Mouse (Mus musculus) layer of hippocampus, adult 2 months (tissue): ENCODE results near the gene Sh2d1b2. TPM values are rescaled to one million over a fixed set of nuclear protein-coding genes. Genes with fewer than 3 reads are reported as not detected.
A peak's percentile ranks its signal among the peaks of the same experiment; 100 is the strongest.

Source experiments
- DNase-seq, 2 experiments: peaks; one replicate each; pipeline ENCODE4 v3.0.0; 2022; ENCODE audit warnings: low spot score in 2 of 2
- H3K27ac ChIP-seq: fragments of 200-600 bp; 2 replicates; pipeline ENCODE4 v1.8.1; 2022
- H3K4me3 ChIP-seq: fragments of 200-600 bp; 2 replicates; pipeline ENCODE4 v1.8.1; 2022; ENCODE audit warnings: mild to moderate bottlenecking
- CTCF ChIP-seq: fragments of 200-600 bp; conservative IDR thresholded peaks from 2 replicates; pipeline ENCODE4 v1.8.1; 2022; ENCODE audit warnings: antibody characterized with exemption, mild to moderate bottlenecking, moderate library complexity
- total RNA-seq, 2 experiments: library from RNA; stranded (reverse); gene quantifications; 2 replicates each; pipeline ENCODE4 v1.2.3; 2021

Sh2d1b2 gene
- total RNA-seq, 2 experiments from 2014 or later, result not detected

GRCm38 (mm10) chr1:170218091-170218884 is 14.3 kb upstream of the Sh2d1b2 start:
- peak; percentile 72 for TF ChIP-seq CTCF

GRCm38 (mm10) chr1:170220351-170220750 is 12.2 kb upstream of the Sh2d1b2 start:
- no peak overlapping the region for H3K4me3 ChIP-seq
- TF ChIP-seq CTCF, result no peak
- DNase-seq, result no peak
- no peak overlapping the region for H3K27ac ChIP-seq

More at GRCm38 (mm10) chr1:170218091-170218884, 14.3 kb upstream of the Sh2d1b2 start:
- peak in 1 of 2 experiments; percentile 55 for DNase-seq
- Histone ChIP-seq H3K27ac (peak overlapping the region; percentile 61), H3K4me3 (no peak overlapping the region)

- no peak overlapping the region for H3K4me3 ChIP-seq
- no peak for TF ChIP-seq CTCF
- no peak for DNase-seq
- no peak overlapping the region for H3K27ac ChIP-seq
These were observed 9.3 kb upstream of the Sh2d1b2 start for GRCm38 (mm10) chr1:170223276-170223675.

GRCm38 (mm10) chr1:170245016-170245415 is 12.5 kb downstream of the Sh2d1b2 start:
- Histone ChIP-seq H3K27ac (no peak overlapping the region), H3K4me3 (no peak overlapping the region)
- peak in 1 of 2 experiments; percentile 21 for DNase-seq
- no peak for TF ChIP-seq CTCF

- Histone ChIP-seq H3K27ac (peak overlapping the region; percentile 89), H3K4me3 (peak overlapping the region; percentile 78)
- DNase-seq, result no peak
- TF ChIP-seq CTCF, result no peak
These were observed 22.5 kb downstream of the Sh2d1b2 start for GRCm38 (mm10) chr1:170254893-170255559.

GRCm38 (mm10) chr1:170255560-170255910 is 23.0 kb downstream of the Sh2d1b2 start:
- peak; percentile 88 to 93 for DNase-seq
- Histone ChIP-seq H3K27ac (peak overlapping the region; percentile 89), H3K4me3 (peak overlapping the region; percentile 78)
- 0 out of 2 replicates have a peak, but pooled peaks have one; percentile 11 for TF ChIP-seq CTCF

- Histone ChIP-seq H3K27ac (no peak overlapping the region), H3K4me3 (no peak overlapping the region)
- DNase-seq, result no peak
- no peak for TF ChIP-seq CTCF
These were observed 37.7 kb downstream of the Sh2d1b2 start for GRCm38 (mm10) chr1:170270281-170270680.

GRCm38 (mm10) chr1:170270696-170271095 is 38.1 kb downstream of the Sh2d1b2 start:
- no peak for DNase-seq
- Histone ChIP-seq H3K4me3 (no peak overlapping the region), H3K27ac (no peak overlapping the region)
- no peak for TF ChIP-seq CTCF

GRCm38 (mm10) chr1:170273252-170273651 is 40.7 kb downstream of the Sh2d1b2 start:
- H3K4me3 ChIP-seq, result no peak overlapping the region
- no peak for DNase-seq
- no peak for TF ChIP-seq CTCF
- no peak overlapping the region for H3K27ac ChIP-seq

GRCm38 (mm10) chr1:170277016-170277415 is 44.5 kb downstream of the Sh2d1b2 start, which contains the start of gene Sh2d1b1:
Gene Sh2d1b1 (plus strand): TSS chr1:170277320.
- no peak within 1 kb of the TSS for H3K4me3 ChIP-seq
- TF ChIP-seq CTCF, result no peak
- DNase-seq, result no peak
- H3K27ac ChIP-seq, result no peak within 1 kb of the TSS

- H3K27ac ChIP-seq, result no peak overlapping the region
- DNase-seq, result no peak
- H3K4me3 ChIP-seq, result no peak overlapping the region
- TF ChIP-seq CTCF, result no peak
These were observed 50.0 kb downstream of the Sh2d1b2 start for GRCm38 (mm10) chr1:170282415-170283129.

GRCm38 (mm10) chr1:170292239-170292951 is 59.8 kb downstream of the Sh2d1b2 start:
- peak; percentile 70 to 72 for DNase-seq
- TF ChIP-seq CTCF, result peak; percentile 96

More at GRCm38 (mm10) chr1:170292239-170292951, 59.8 kb downstream of the Sh2d1b2 start:
- Histone ChIP-seq H3K27ac (peak overlapping the region; percentile 53), H3K4me3 (no peak overlapping the region)
